Mouse (Mus musculus) kidney, adult 8-10 months (tissue): ENCODE measurements around the gene Dnah14.

Experiments used
- DNase-seq, 2 experiments: peaks; one replicate each; pipeline ENCODE4 v3.0.0; 2022

Gene Dnah14

GRCm38 (mm10) chr1:181576322-181576721, at the start of gene Dnah14:
Gene Dnah14 (plus strand): TSS chr1:181576559.
- no peak for DNase-seq

- DNase-seq = peak; percentile 89 to 95
These were observed 47.0 kb upstream of the Dnah14 start for GRCm38 (mm10) chr1:181529368-181529767.

- peak in 1 of 2 experiments; percentile 49 for DNase-seq
These were observed 41.0 kb upstream of the Dnah14 start for GRCm38 (mm10) chr1:181535165-181535873.

DNA sequence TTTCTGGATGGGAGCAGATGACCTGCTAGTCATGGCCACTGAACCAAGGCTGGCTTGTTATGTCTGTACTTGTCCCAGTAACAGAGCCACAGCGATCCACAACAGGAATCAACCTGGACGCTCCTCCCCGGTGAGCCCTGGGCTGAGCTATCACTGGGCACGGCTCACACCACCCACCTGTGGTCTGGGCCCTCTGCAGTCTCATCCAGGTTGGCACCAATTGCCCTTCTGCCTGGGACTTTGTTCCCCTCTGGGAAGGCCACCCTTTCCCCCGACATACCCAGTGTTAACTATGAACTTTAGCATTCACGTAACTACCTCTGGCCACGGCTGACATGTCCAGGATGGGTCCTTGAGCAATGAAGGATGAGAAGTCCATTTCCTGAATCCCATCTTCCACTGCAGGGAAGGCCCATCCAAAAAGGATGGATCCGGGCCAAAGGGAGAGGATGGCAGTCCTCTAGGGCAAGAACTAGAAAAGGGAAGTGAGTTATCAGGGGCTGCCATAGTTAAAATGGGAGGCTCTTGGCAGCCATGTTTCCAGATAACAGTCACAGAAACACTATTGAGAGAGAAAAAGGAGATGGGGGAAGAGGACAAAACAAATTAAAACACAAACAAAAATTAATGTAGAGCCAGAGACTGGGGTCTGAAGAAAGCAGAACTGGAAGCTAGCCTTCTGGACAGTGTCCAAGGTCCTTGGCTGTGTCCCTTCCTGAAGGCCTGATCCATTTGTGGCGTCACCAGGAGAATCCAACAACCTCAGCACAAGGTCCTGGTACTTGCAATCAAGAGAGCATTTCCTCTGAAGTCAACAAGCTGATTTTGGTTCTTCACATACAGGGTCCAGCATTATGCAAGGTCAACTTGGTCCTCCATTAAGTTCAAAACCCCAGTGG, 38.5 kb upstream of the Dnah14 start:
- peak; percentile 34 to 63 for DNase-seq

DNA sequence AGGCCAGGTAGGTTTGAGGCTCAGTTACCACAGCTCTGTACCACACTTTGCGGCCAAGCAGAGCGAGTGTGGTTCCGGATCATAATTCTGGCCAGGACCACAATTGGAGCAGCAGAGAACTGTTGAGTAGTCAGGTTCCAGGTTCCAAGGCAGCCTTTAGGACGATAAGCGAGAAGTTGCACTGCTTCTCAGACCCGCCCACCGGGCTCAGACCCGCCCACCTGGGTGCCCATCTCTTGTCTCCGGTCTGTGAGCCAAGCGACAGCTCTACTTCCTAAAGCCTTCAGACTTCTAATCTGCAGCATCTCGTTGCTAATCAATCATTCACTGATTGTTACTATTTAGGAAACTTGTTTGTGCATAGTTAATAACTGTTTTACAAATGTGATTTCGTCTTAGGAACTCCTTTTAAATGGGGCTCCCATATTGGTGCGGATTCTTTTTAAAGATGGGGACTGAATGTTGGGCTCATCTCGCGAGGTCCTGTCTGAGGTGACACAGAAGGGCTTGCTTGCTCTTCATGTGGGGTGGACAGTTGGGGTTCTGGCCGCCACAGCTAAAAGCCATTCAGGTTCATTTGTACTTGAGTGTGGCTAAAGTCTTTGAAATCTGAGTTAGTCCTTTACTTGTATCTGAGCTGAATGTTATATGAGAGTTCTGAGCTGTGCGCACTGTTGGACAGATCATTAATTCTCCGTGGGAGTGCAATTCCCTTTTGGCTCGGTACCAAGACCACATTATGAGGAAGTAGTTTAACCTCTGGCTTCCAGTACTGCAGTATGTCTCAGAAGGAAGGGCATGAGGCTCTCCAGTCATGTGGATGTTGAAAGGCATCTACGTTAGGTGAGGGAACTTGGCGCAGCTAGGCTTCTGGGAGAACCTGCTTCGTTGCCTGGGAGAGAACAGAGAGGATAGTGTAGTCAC, 36.3 kb upstream of the Dnah14 start:
- peak; percentile 67 to 77 for DNase-seq

- DNase-seq = peak; percentile 48 to 67
These were observed 32.5 kb upstream of the Dnah14 start for GRCm38 (mm10) chr1:181543711-181544383.

- DNase-seq = peak; percentile 49 to 65
These were observed 31.2 kb upstream of the Dnah14 start for GRCm38 (mm10) chr1:181545044-181545772.

DNA sequence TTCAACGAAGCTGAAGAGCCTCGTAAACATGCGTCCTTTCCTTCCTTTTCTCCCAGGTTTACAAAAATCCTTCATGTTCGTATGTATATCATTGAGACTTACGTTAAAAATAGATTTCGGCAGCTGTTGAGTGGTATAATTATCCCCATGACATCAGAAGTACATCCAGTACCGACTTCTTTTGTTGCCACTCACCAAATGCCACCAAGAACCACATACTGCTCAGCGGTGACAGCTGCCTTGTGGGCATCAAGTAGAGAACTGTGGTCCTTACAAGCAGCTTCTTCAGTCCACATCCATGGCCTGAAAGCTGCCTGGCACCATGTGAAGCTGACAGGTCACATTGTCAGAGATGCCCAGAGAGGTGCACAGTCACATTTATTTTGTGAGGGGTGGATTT, 26.4 kb upstream of the Dnah14 start:
- no peak for DNase-seq

GRCm38 (mm10) chr1:181550826-181551225, 25.5 kb upstream of the Dnah14 start:
- DNase-seq = no peak

DNA sequence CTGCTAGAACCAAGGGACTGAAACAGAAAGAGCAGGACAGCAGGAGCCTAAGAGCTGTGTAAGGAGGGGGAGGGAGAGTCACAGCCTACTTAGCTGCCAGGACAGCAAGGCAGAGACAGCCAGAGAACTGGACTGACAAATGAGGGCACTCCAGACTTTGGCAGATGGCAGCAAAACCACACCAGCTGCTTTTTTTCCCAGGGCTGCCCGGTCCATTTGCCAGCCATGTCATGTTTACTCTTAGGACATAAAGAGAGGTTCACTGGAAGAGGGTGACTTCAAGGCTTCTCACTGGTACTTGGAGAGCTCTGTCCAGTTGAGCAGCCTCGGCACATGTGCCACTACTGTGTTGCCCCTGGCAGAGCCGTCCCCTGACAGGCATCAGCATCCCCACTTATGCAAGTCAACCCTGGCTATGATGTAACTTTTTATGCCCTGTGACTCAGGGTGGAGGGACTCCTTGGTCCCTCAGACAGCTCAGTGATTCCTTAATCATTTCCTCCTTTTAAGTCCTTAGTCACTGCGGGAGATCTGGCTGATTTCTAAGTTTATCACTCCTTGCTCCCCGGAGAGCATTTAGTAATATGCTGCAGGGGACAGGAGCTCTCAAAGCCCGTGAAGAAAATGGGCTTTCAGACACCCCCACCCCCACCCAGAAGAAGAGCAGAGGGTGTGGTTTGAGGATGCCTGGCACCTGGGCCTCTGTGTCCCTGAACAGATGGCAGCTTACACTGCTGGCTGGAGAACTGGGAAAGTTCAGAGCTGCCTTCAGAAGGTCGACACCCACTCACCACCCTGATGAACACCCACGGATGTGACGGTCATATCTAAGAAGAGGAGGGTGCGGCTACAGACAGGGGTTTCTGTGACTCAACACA, 23.6 kb upstream of the Dnah14 start:
- DNase-seq = no peak

GRCm38 (mm10) chr1:181555475-181555874, 20.9 kb upstream of the Dnah14 start:
- no peak for DNase-seq

GRCm38 (mm10) chr1:181559655-181560054, 16.7 kb upstream of the Dnah14 start:
- no peak for DNase-seq

- DNase-seq = no peak
These were observed 16.0 kb upstream of the Dnah14 start for GRCm38 (mm10) chr1:181560325-181560724.

- DNase-seq = no peak
These were observed 15.2 kb upstream of the Dnah14 start for GRCm38 (mm10) chr1:181560896-181561767.

GRCm38 (mm10) chr1:181561768-181562444, 14.5 kb upstream of the Dnah14 start:
- DNase-seq = no peak

DNA sequence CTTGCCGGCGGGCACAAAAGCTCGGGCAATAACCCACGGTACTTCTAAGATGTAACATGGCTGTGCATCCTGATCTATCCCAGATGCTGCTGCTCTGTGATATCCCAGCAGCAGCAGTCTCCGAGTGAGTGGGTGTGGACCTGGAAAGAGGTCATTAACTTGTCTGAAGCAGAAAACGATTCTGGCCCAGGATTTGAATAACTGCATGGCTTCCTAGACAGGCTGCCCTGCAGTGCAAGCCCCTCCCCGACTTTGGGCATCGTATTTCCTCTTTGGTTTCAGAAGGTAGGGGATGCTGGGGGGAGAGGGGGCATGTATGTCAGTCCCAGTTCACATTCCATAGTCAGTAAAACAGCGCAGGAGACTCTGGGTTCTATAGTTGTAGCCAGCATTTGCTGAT, 6.9 kb upstream of the Dnah14 start:
- no peak for DNase-seq

DNA sequence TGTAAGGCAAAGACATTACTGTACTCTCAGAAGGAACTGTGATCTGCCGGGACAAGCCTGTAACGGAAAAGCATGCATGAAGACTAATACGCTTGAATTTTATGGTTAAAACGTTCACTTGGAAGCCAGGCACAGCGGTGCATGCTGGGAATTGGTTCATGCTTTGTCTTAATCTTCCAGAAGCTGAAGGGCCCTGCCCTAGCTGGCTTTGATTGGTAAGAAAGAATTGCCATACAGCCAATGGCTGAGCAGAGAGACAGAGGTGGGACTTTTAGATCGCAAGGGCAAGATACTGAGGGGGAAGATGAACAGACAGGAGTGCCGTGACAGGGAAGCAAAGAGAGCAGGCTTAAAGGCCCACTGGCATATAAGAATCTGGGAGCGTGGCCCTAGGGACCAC, 6.8 kb downstream of the Dnah14 start:
- no peak for DNase-seq

- DNase-seq = no peak
These were observed 12.8 kb downstream of the Dnah14 start for GRCm38 (mm10) chr1:181589116-181589515.

GRCm38 (mm10) chr1:181599376-181599775, 23.0 kb downstream of the Dnah14 start:
- no peak for DNase-seq
